ENCODE assay signal across 20 mouse cellular contexts in the genomic region with DNA sequence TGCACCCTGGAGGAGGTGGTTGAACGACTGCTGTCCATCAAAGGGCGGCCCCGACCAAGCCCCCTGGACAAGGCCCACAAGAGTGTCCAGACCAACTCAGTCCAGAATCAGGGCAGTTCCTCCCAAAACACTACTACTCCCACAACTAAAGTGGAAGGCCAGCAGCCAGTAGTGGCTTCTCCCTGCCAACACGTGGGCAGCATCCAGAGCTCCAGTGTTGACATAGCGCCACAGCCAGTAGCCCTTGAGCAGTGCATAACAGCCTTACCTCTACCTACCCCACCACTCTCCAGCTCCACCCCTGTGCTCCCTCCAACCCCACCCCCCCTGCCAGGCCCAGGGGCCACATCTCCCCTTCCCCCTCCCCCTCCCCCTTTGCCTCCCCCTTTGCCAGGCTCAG. TPM values are rescaled to one million over a fixed set of nuclear protein-coding genes. Genes with fewer than 3 reads are reported as not detected.
A peak's percentile ranks its signal among the peaks of the same experiment; 100 is the strongest.
DNase-seq lines count a peak whose midpoint lies in the region; ATAC-seq and TF ChIP-seq lines count a peak whose summit lies in the region.
"Had no signal": no experiment of that assay in that cellular context is flagged by ENCODE, and none has a peak within 500 bp of the region (broad histone marks: within the 10 kb centered on the region; RNA-seq: fewer than 3 reads in every experiment).

No protein-coding gene starts in this region.

- no peak for TF ChIP-seq EP300 in lung, postnatal 0 days (IDR thresholded peaks at IDR 0.05)

- H3K4me1 ChIP-seq in liver, adult 2 months (ENCODE audit: control insufficient read depth, insufficient read depth, low read length): no peaks in the 10 kb centered on the region
- peaks cover 16% of the 10 kb centered on the region for H3K4me1 ChIP-seq in liver, embryonic 11.5 days (replicated peaks; ENCODE audit: control insufficient read depth, insufficient read depth, low read length)
- 0 out of 2 replicates have a peak, but pooled peaks cover 2% of the 10 kb centered on the region for H3K4me1 ChIP-seq in lung, postnatal 0 days (ENCODE audit: insufficient read depth, low read depth, low read length)
- no peaks in the 10 kb centered on the region for H3K4me1 ChIP-seq in forebrain, embryonic 15.5 days

- no peaks in the 10 kb centered on the region for H3K27me3 ChIP-seq in liver, adult 2 months (ENCODE audit: control insufficient read depth, insufficient read depth, low read length)
- H3K27me3 ChIP-seq in liver, embryonic 11.5 days (replicated peaks; ENCODE audit: control insufficient read depth, insufficient read depth, low read length): no peaks in the 10 kb centered on the region
- H3K27me3 ChIP-seq in lung, postnatal 0 days (replicated peaks; ENCODE audit: insufficient read depth, low read length): no peaks in the 10 kb centered on the region
- no peaks in the 10 kb centered on the region for H3K27me3 ChIP-seq in forebrain, embryonic 15.5 days
- H3K27me3 ChIP-seq: embryonic facial prominence, embryonic 12.5 days; embryonic facial prominence, embryonic 15.5 days; hindbrain, embryonic 12.5 days; hindbrain, embryonic 15.5 days had no signal

- H3K4me2 ChIP-seq in liver, embryonic 11.5 days: no peak overlapping the region
- no peak overlapping the region for H3K4me2 ChIP-seq in lung, postnatal 0 days (replicated peaks; ENCODE audit: low read depth, low read length)
- no peak overlapping the region for H3K4me2 ChIP-seq in forebrain, embryonic 15.5 days (replicated peaks)
- H3K4me2 ChIP-seq: embryonic facial prominence, embryonic 12.5 days; embryonic facial prominence, embryonic 15.5 days; heart, embryonic 11.5 days; hindbrain, embryonic 12.5 days; hindbrain, embryonic 15.5 days had no signal

- no peak overlapping the region for H3K27ac ChIP-seq in liver, adult 2 months (replicated peaks; ENCODE audit: insufficient read depth, low read depth, low read length)
- H3K27ac ChIP-seq in liver, embryonic 11.5 days (ENCODE audit: low read depth, low read length): no peak overlapping the region
- no peak overlapping the region for H3K27ac ChIP-seq in lung, postnatal 0 days (ENCODE audit: low read length)
- H3K27ac ChIP-seq in forebrain, embryonic 15.5 days (replicated peaks): no peak overlapping the region
- H3K27ac ChIP-seq: embryonic facial prominence, embryonic 12.5 days; embryonic facial prominence, embryonic 15.5 days; heart, adult 2 months; hindbrain, embryonic 12.5 days; hindbrain, embryonic 15.5 days had no signal

- peak; percentile 45 for TF ChIP-seq CTCF in liver, adult 2 months (IDR thresholded peaks at IDR 0.05; ENCODE audit: low read depth, low read length)
- no peak for TF ChIP-seq CTCF in lung, postnatal 0 days (IDR thresholded peaks at IDR 0.05)

- WGBS in liver, adult 2 months: 59% methylated on average over 5 of the region's 5 CpGs
- 70% methylated on average over 5 of the region's 5 CpGs for WGBS in liver, embryonic 11.5 days
- WGBS in lung, postnatal 0 days: 74% methylated on average over 5 of the region's 5 CpGs
- 83% methylated on average over 5 of the region's 5 CpGs for WGBS in forebrain, embryonic 15.5 days

- TF ChIP-seq POLR2A in liver, adult 2 months (IDR thresholded peaks at IDR 0.05; ENCODE audit: extremely low read depth, insufficient read depth, low read length): no peak

- no peaks in the 10 kb centered on the region for H3K9me3 ChIP-seq in liver, embryonic 11.5 days (ENCODE audit: control insufficient read depth, low read length)
- no peaks in the 10 kb centered on the region for H3K9me3 ChIP-seq in lung, postnatal 0 days (ENCODE audit: low read length)
- H3K9me3 ChIP-seq in forebrain, embryonic 15.5 days: no peaks in the 10 kb centered on the region
- H3K9me3 ChIP-seq: embryonic facial prominence, embryonic 12.5 days; embryonic facial prominence, embryonic 15.5 days; hindbrain, embryonic 12.5 days; hindbrain, embryonic 15.5 days had no signal

- peaks cover 6% of the 10 kb centered on the region; the same call in 1 of the 2 replicates for H3K36me3 ChIP-seq in liver, adult 2 months (ENCODE audit: control insufficient read depth, insufficient read depth, low read length)
- H3K36me3 ChIP-seq in liver, embryonic 11.5 days (ENCODE audit: control insufficient read depth, insufficient read depth, low read length): peaks cover 22% of the 10 kb centered on the region
- no peaks in the 10 kb centered on the region for H3K36me3 ChIP-seq in lung, postnatal 0 days (ENCODE audit: insufficient read depth, low read length)
- H3K36me3 ChIP-seq in forebrain, embryonic 15.5 days: no peaks in the 10 kb centered on the region
- H3K36me3 ChIP-seq: hindbrain, embryonic 12.5 days; hindbrain, embryonic 15.5 days had no signal

- peak; percentile 65 for DNase-seq in liver, adult 2 months (ENCODE audit: extremely low read depth, low read depth, low spot score)
- DNase-seq in liver, embryonic 11.5 days (ENCODE audit: low spot score): no peak
- DNase-seq in lung, postnatal 0 days (ENCODE audit: low spot score): no peak
- peak; percentile 75 for DNase-seq in lung, postnatal 25 days (ENCODE audit: low spot score)
- DNase-seq in frontal cortex, postnatal 14 days (ENCODE audit: low spot score in 2 of 2): no peak
- DNase-seq: adrenal gland, postnatal 25 days; cerebellum, adult 18-20 months; cerebellum, adult 9-11 months; cerebellum, postnatal 25 days; gastrocnemius, postnatal 10 days; gastrocnemius, postnatal 36 days; heart, adult 2 months had no signal

- H3K79me2 ChIP-seq in liver, adult 2 months (ENCODE audit: control insufficient read depth, insufficient read depth, low read length): no peaks in the 10 kb centered on the region

- H3K4me3 ChIP-seq in liver, adult 2 months (ENCODE audit: insufficient read depth, low read depth, low read length): no peak overlapping the region
- H3K4me3 ChIP-seq in liver, embryonic 11.5 days (ENCODE audit: low read depth, low read length): no peak overlapping the region
- no peak overlapping the region for H3K4me3 ChIP-seq in lung, postnatal 0 days (ENCODE audit: low read depth, low read length)
- H3K4me3 ChIP-seq in forebrain, embryonic 15.5 days: no peak overlapping the region
- H3K4me3 ChIP-seq: embryonic facial prominence, embryonic 12.5 days; embryonic facial prominence, embryonic 15.5 days; heart, adult 2 months; hindbrain, embryonic 12.5 days; hindbrain, embryonic 15.5 days had no signal

- no peak for ATAC-seq in liver, embryonic 11.5 days (replicated peaks; ENCODE audit: low FRiP score)
- ATAC-seq in lung, postnatal 0 days: peak; percentile 34
- no peak for ATAC-seq in forebrain, embryonic 15.5 days (replicated peaks)
- ATAC-seq: CD4-positive, CD25-positive, alpha-beta regulatory T cell, adult 4 months; forebrain, embryonic 14.5 days had no signal

- H3K9ac ChIP-seq in liver, adult 2 months (ENCODE audit: low read depth, low read length): no peak overlapping the region
- H3K9ac ChIP-seq in liver, embryonic 11.5 days (ENCODE audit: low read depth, low read length): no peak overlapping the region
- no peak overlapping the region for H3K9ac ChIP-seq in lung, postnatal 0 days (replicated peaks; ENCODE audit: low read depth)
- no peak overlapping the region for H3K9ac ChIP-seq in forebrain, embryonic 15.5 days (replicated peaks)
- H3K9ac ChIP-seq: embryonic facial prominence, embryonic 12.5 days; embryonic facial prominence, embryonic 15.5 days; hindbrain, embryonic 12.5 days; hindbrain, embryonic 15.5 days had no signal

RNA-seq across cellular contexts. Expression of a gene that starts 15.4 kb away (rescaled TPM):
- 15.5 and 22.9 TPM in 2 replicates for total RNA-seq in liver, adult 2 months (2014; rRNA removed)
- polyA plus RNA-seq in liver, adult 2 months (2012; rRNA removed): 24.6 and 30.7 TPM in 2 replicates
- 4.6 and 6.5 TPM in 2 replicates for polyA plus RNA-seq in liver, embryonic 11.5 days (2014; fragmentation: Nextera tagmentation; extraction: Ambion mirVana)
- 4.9 and 5.2 TPM in 2 replicates for polyA plus RNA-seq in lung, postnatal 0 days (2015; fragmentation: Nextera tagmentation; extraction: Ambion mirVana)
- polyA plus RNA-seq in forebrain, embryonic 15.5 days (2015; fragmentation: Nextera tagmentation; extraction: Ambion mirVana): 3.0 and 3.9 TPM in 2 replicates

RNA-seq across cellular contexts. Expression of a gene that starts 15.8 kb away (rescaled TPM):
- 20.5 and 21.7 TPM in 2 replicates for total RNA-seq in liver, adult 2 months (2014; rRNA removed)
- 26.1 and 26.7 TPM in 2 replicates for polyA plus RNA-seq in liver, adult 2 months (2012; rRNA removed)
- polyA plus RNA-seq in liver, embryonic 11.5 days (2014; fragmentation: Nextera tagmentation; extraction: Ambion mirVana): 5.6 and 7.4 TPM in 2 replicates
- 29.9 and 43.0 TPM in 2 replicates for polyA plus RNA-seq in lung, postnatal 0 days (2015; fragmentation: Nextera tagmentation; extraction: Ambion mirVana)
- 2.0 and 2.2 TPM in 2 replicates for polyA plus RNA-seq in forebrain, embryonic 15.5 days (2015; fragmentation: Nextera tagmentation; extraction: Ambion mirVana)

RNA-seq across cellular contexts. Expression of a gene that starts 40.5 kb away (rescaled TPM):
- 11.5 and 15.4 TPM in 2 replicates for total RNA-seq in liver, adult 2 months (2014; rRNA removed)
- polyA plus RNA-seq in liver, adult 2 months (2012; rRNA removed): 12.8 and 14.9 TPM in 2 replicates
- polyA plus RNA-seq in liver, embryonic 11.5 days (2014; fragmentation: Nextera tagmentation; extraction: Ambion mirVana): 216 and 222 TPM in 2 replicates
- polyA plus RNA-seq in lung, postnatal 0 days (2015; fragmentation: Nextera tagmentation; extraction: Ambion mirVana): 130 and 152 TPM in 2 replicates
- 77.2 and 91.2 TPM in 2 replicates for polyA plus RNA-seq in forebrain, embryonic 15.5 days (2015; fragmentation: Nextera tagmentation; extraction: Ambion mirVana)

Comparison
In these comparisons a context has a peak if more than half of its experiments do, and no peak if none do; other contexts are left out.
1. DNase-seq: peak in liver, adult 2 months (single experiment) and lung, postnatal 25 days (single experiment); none in liver, embryonic 11.5 days (single experiment), lung, postnatal 0 days (single experiment) and frontal cortex, postnatal 14 days (0 of 2).